ENCODE assay signal across 12 mouse cellular contexts in genomic region chr3:131496506-131497122, GRCm38 (mm10).
"Had no signal": no experiment of that assay in that cellular context is flagged by ENCODE, and none has a peak within 500 bp of the region (broad histone marks: within the 10 kb centered on the region; RNA-seq: fewer than 3 reads in every experiment).

No protein-coding gene starts in this region.

- H3K4me3 ChIP-seq: left cerebral cortex, adult 2 months; limb, embryonic 10.5 days; neural tube, embryonic 12.5 days; stomach, embryonic 15.5 days had no signal

- H3K9ac ChIP-seq: liver, embryonic 14.5 days; neural tube, embryonic 12.5 days; stomach, embryonic 15.5 days had no signal

- H3K27ac ChIP-seq: left cerebral cortex, adult 2 months; limb, embryonic 10.5 days; liver, embryonic 14.5 days; neural tube, embryonic 12.5 days; stomach, embryonic 15.5 days had no signal

- H3K4me1 ChIP-seq: stomach, embryonic 15.5 days had no signal

- ATAC-seq: hindbrain, embryonic 16.5 days; lung, postnatal 0 days had no signal

- H3K27me3 ChIP-seq: stomach, embryonic 15.5 days had no signal

- H3K4me2 ChIP-seq: neural tube, embryonic 12.5 days; stomach, embryonic 15.5 days had no signal

- H3K9me3 ChIP-seq: limb, embryonic 10.5 days; neural tube, embryonic 12.5 days; stomach, embryonic 15.5 days had no signal

- DNase-seq: lung, adult 2 months; lung, postnatal 36 days; midbrain, embryonic 14.5 days; right cerebral cortex, postnatal 14 days; thymus, postnatal 36 days had no signal

- H3K36me3 ChIP-seq: limb, embryonic 10.5 days; neural tube, embryonic 12.5 days; stomach, embryonic 15.5 days had no signal
